Mouse (Mus musculus) 3134 (cell line): Measurements from ENCODE around the gene Hoxb1.

ENCODE experiments used
- DNase-seq: peaks from one replicate; pipeline ENCODE4 v3.0.0-alpha.2; 2011; ENCODE audit warnings: low spot score; ENCODE audit not compliant: insufficient read length; ENCODE audit errors: extremely low read depth

Gene Hoxb1

DNA sequence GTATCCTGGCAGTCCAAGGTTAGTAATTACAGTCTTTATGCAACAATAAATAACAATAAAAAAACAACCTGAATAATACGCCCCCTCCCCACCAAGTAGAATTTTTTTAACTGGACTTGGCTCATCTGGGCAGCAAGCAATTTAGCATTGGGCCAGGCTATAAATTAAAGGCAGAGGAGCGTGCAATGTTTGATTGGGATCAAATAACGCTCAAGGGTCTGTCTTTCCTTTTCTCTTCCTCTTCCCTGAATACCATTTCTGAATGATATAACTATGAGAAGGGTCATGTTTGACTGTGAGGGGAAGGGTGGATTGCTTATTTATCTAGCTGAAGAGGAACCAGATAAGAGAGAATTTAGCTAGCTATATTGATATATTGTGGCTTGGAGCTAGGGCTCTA lies 16.6 kb upstream of the Hoxb1 start:
- DNase-seq: no peak

DNA sequence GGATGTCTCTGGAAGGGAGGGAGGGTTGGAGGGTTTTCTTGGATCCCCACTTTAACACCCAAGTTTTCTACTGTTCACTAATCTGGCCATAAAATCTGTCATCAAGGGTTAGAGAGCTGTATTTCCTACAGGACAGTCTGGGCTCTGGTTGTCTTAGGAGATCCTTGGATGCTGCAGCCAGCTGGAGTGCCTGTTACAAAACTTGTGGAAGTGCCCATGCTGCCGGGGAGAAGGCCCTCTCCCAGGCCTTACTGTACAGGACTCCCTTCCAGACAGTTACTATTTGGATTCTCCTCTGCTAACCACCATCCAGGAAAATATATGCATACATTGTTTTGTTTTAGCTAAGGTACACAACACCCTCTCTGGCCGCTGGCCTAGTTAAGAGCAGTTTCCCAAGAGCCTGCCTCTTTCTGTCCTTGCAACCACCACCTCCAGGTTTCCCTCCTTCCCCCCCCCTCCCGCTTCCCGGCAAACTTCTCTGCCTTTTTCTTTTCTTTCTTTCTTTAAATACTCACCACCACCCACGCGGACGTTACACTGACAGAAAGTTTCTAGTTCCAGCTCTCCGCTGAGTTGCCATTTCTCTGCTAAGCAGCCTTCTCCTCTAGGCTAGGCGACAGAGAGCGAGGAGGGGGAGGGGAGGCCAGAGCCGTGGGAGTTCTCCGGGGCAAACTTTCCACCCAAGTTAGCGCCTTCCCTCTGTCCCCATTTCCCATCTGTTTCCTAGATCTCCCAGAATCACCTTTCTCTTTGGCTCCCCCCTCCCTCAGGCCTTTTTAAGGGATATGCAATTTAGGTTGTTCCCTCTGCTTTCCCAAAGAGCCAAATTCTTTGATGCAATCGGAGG lies 15.8 kb upstream of the Hoxb1 start:
- DNase-seq: no peak

DNA sequence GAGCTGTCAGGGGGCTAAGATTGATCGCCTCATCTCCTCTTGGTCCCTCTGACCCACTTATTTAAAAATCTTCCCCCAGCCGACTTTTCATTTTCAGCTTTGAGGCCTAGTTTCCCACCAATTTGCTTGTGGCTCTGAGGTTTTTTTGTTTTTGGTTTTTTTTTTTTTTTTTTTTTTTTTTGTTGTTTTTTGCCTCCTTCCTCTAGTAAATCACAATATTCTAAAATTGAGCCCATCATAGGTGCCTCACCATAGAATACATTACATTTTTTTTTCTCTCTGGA lies 15.3 kb upstream of the Hoxb1 start, which contains the start of gene Hoxb2:
Gene Hoxb2, plus strand, starts transcription at position 185 of the 284 bp plus-strand sequence.
- DNase-seq: no peak

DNA sequence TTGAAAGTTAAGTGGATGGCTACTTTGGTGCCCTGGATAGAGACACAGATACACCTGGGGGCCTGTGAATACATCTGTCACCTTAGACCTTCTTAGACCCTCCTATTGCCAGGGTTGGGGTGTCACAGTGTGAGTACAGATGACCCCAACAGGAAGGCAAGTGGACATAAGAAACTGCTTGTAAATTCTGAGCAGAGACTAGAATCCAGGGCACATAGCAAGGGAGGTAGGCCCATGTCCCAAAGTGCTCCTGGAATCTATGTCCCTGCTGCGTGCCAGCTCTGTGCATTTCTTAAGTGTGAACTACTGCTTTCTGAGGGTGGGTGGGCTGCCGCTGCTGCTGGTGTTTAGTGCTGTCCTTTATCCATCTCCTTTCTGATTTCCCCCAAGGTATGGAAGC lies 14.8 kb upstream of the Hoxb1 start:
- no peak for DNase-seq

DNA sequence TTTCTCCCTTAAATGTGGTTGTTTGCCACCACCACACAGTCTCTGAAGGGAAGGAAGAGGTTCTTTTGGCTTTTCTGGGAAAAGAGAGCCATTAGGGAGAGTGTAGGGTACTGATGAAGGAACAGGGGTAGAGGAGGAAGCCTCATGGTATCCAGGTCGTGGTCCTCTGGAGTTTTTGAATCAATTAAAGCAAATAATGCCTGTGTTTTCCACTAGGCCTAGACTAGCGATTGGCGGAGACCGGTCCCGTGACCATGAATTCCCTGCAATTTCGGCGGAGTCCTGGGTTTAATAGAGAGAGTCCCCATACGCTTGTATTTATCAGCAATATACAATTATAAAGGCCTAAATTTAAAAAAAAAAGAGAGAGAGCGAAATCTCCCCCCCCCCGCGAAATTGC lies 14.2 kb upstream of the Hoxb1 start:
- no peak for DNase-seq

DNA sequence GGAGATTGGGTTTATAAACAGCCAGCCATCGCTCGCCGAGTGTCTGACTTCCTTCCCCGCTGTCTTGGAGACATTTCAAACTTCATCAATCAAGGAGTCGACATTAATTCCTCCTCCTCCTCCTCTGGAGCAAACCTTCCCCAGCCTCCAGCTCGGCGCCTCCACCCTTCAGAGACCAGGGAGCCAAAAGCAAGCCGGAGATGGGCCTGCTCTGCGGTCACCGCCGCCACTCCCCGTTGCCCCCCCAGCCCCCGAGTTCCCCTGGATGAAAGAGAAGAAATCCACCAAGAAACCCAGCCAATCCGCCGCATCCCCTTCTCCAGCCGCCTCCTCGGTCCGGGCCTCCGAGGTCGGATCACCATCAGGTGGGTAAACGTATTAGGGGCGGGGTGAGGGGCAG lies 13.7 kb upstream of the Hoxb1 start:
- DNase-seq: no peak

DNA sequence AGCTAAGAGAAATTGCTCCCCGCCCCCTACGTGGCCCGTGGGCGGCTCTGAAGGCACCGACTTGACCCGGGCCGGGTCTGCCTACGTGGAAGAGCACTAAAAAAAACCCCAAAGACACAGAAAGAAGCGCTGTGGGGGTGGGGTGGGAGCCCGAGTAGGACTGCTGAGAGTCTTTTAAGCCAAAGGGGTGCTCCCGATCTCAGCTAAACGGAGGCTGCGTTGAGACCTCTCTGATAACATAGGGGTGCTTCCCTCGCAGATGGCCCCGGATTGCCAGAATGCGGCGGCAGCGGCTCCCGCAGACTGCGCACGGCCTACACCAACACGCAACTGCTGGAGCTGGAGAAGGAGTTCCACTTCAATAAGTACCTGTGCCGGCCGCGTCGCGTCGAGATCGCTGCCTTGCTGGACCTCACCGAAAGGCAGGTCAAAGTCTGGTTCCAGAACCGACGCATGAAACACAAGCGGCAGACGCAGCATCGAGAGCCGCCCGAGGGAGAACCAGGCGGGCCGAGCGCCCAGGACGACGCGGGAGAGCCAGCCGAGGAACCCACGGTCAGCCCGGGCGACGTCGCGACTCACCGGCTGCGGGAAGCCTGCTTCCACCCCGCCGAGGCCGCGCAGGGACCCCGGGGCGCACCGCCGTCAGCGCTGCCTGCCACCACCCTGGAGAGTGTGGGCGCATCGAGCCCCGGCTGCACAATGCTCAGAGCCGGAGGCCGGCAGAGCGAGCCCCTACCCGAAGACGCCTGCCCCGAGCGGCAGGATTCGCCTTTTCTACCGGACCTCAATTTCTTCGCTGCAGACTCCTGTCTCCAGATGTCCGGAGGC lies 12.6 kb upstream of the Hoxb1 start:
- no peak for DNase-seq

DNA sequence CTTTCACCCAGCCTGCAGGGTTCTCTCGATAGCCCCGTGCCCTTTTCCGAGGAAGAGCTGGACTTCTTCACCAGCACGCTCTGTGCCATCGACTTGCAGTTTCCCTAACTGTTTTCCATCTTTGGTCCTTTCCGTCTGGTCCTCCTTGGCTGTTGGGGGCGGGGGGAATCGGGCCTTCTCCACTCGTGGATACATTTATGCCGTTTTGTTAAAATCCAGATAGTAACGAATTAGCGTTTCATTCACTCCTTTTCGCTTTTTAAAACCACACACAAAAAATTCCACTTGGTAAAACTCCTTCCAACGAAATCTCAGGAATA lies 12.1 kb upstream of the Hoxb1 start:
- no peak for DNase-seq

DNA sequence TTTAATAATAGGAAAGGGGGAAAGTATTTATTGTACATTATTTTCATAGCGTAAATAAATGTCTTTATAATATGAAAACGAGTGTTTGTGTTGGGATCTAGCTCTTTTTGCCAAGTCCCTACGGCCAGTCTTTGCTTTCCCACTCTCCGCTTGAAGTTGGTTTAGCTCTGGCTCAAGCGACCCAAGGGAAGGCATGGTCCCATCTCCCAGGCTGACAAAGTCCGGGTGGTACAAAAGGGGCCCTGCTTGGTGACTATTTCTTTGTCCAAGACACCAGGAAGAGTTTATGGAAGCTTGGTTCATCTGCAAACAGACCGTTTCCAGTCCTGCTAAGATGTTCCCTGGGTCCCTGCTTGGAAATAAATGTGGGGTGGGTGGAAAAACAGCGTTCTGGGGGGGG lies 11.6 kb upstream of the Hoxb1 start:
- DNase-seq: no peak

DNA sequence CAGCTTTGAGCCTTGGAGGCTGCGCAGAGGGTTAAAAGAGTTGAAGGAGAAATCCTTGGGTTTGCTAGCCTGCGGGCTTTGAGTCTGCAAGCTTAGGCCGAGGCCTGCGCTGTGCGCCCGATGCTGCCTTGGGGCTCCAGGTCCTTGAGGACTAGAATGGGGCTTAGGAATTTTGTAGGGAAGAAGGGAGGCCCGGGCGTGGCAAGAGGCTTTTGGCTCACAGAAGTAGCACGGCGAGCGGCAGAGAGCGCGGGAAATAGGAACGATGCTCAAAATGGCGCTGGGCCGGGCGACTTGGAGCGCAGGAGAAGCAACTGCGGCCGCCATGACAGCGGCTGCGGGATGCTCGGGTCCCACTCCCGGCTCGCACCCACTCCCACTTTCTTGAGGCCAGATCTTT lies 11.2 kb upstream of the Hoxb1 start:
- DNase-seq: no peak

DNA sequence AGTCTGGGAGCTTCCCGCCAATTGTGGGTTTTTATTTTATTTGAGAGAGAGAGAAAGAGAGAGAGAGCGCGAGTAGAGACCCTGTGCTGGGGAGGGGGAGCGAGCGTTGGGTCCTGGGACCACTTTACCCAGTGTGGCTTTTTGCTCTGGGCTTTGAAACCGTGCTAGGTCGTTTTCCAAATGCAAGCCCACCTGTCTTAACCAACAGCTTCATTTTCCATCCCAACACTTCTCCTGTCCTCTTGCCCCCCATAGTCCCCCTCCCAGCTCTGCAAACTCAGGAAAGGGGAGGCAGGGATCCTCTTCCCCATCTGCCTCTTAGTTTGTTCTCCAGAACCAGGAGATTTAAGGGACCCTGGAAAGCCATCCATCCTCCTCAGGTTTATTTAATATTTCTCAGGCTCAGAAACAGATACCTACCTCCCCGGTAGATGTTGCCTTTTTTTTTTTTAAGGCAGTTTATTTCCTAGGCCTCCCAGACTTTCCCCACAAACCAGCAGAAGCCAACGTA lies 10.7 kb upstream of the Hoxb1 start:
- DNase-seq: no peak

DNA sequence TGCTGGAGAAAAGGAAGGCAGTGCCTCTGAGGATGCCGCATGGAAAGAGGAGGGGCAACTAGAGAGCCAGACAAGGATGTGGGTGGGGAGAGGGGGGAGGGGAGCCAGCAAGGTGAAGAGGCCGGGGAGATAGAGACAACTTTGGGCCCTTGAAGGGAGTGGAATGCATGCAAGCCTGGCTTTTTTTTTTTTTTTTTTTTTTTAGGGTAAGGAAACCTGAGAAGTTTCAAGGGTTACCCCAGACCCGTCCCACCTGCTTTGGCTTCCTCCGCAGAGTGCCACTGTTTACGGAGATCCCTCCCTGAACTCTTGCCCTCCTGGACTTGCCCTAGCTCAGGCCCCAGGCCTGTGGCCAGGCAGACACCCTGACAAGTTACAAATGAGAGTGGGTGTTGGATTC lies 1.7 kb upstream of the Hoxb1 start:
- no peak for DNase-seq

DNA sequence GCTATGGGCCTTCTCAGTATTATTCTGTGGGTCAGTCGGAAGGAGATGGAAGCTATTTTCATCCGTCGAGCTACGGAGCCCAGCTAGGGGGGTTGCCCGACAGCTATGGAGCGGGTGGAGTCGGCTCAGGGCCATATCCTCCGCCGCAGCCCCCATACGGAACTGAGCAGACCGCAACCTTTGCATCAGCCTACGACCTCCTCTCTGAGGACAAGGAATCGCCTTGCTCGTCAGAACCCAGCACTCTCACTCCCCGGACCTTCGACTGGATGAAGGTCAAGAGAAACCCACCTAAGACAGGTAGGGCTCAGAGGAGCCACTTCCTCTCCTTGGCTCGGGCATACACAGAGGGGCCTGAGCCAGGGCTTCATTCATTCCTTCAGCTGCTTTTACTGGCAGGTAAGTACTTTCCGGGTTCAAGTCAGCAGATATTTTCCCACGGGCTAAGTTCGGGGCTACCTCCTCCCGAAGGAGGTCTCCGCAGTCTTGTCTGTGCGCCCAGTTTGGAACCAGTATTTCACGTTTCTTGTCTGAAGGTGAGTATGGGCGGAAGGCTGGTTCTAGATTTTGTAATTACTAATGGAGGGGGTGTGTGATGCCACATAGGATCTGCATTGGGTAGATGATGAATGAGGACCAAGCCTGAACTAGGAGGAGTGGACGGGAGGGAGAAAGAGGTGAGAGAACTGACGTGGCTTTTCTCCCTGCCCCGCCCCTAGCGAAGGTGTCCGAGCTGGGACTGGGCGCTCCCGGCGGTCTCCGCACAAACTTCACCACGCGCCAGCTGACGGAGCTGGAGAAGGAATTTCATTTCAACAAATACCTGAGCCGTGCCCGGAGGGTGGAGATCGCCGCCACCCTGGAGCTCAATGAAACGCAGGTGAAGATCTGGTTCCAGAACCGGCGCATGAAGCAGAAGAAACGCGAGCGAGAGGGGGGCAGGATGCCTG lies 815 bp downstream of the Hoxb1 start:
- no peak for DNase-seq

DNA sequence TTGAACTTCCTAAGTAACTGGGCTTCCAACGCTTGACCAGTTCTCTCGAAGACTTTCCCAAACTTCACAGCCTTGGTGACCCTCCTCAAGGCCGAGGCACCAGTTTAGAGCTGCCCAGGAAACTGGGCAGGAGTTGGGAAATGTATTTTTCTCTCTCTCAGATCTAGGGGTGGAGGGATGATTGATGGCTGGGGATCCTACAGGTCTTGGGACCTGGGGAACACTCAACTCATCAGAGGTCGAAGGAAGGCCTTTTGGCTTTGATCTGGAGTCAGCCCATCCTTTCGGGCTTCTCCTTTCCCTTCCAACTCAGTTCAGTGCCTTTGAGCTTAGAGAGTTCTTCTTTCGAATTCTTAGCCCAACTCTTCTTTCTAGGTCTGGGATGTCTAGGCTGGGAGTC lies 1.6 kb downstream of the Hoxb1 start:
- no peak for DNase-seq

DNA sequence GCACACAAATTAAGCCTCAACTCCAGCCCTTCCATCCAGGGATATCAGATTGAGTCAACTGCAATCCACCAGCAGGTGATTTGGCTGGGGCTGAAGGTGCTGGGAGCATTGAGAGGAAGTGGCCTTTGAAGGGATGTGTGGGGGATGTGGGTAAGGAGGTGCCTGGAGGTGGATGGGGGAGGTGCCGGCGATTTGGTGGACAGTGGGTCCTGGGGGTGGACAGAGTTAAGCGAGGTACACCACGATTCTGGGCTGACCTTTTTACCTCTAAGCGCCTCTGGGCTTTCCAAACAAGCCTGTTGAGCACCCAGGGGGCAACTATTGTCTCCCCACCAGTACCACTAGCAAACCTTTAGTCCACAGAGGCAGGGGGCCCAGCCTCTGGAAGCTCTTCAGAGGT lies 3.1 kb downstream of the Hoxb1 start:
- DNase-seq: no peak

DNA sequence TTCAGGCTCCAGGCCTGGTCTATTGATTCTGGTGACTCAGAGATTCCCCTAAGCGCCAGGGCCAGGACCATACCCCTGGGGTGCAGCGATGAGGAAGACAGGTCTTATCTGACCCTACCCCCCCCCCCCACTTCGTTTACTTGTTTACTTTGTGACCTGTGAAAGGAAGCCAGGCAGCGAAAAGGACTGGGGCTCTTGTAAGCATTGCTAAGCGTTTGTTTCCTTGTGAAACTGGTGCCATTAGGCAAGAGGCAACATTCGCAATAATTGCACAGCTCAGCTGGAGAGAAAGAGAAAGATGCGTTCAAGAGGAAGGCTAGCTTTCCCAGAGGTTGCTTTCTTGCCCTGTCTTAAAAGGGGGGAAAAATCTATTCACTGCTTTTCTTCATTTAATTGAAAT lies 3.6 kb downstream of the Hoxb1 start:
- no peak for DNase-seq

DNA sequence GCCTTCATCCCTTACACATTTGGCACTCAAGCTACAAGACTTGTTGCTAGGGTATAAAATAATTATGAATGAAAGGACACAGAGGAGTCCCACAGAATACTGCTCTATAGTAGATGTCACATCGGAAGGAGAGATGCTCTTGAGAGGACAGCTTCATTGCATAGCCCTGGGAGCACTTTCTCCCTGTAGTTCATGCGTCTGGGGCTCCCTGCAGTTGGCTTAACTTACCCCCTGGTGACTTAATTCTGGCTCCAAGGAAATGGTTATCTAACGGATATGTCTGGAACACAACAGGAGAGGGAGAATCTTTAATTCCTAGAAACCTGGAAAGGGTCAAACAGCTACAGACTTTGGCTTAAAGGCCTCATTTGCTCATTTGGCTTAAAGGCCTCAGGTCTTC lies 6.2 kb downstream of the Hoxb1 start:
- no peak for DNase-seq

DNA sequence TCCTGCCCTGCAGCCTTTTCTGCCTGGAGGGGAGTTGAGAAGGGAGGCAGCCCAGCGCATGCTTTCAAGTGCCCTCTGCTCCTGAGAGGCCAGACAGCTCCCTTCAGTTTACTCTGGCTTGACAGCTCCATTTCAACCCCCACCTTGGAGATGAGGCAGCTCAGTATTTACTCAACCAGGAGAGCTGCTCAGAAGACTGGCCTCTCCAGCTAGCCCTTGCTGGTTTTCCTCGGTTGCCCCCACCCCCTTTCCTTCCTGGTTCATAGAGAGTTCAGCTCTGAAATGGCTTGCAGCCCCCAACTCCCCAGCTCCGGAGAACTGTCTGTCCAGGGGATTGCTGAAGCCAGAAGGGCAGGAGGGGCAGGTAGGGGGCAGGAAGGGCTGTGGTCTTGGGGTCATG lies 7.0 kb downstream of the Hoxb1 start:
- DNase-seq: no peak

DNA sequence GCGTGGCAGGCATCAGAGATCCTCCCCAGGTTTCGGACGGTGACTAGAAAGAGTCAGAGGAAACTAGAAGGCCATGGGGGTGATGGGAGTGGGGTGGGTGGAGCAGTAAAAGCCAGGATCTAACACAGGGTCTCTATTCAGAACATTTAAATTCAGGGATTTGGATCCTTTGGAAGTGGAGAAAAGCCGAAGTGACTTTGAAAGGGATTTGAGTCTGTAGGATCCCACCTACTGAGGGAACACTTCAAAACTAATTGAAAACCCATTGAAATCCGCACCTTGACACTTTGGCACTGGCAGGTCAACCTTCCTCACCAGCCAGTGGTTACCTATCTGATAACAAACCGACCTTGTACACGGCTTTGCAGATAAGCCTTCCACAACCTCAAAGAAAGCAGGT lies 9.3 kb downstream of the Hoxb1 start:
- DNase-seq: no peak

DNA sequence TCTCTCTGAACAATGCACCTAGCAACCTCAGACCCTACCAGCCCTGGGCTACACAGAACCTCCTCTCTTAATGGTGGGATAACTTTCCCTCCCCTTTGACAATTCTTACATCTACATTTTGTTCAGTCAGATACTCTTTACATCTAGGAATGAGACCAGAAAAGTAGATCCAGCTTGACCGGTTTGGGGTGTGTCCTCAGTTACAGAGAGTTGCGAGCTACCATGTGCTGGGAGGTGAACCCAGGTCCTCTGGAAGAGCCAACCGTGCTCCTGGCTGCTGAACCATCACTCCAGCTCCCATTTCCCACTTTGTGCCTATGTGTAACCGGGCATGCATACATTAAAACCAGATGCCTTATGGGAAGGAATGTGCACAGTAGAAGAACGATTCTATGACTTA lies 17.8 kb downstream of the Hoxb1 start:
- DNase-seq: no peak

DNA sequence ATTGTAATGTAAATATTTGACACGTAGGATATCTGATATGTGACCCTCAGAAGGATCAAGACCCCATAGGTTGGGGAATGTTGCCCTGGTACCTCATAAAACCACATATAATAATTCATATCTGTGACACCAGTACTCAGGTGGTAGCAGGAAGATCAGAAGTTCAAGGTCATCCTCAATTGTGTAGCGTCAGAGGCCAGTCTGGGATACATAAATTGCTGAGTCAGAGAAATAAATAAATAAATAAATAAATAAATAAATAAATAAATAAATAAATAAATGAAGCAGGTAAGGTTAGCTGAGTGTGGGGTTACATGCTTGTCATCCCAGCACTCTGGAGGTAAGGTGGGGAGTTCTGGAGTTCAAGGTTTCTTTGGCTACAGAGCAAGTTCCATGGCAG lies 22.1 kb downstream of the Hoxb1 start:
- no peak for DNase-seq
